Mouse (Mus musculus): ENCODE results near the gene Slc36a2.

Gene Slc36a2

DNA sequence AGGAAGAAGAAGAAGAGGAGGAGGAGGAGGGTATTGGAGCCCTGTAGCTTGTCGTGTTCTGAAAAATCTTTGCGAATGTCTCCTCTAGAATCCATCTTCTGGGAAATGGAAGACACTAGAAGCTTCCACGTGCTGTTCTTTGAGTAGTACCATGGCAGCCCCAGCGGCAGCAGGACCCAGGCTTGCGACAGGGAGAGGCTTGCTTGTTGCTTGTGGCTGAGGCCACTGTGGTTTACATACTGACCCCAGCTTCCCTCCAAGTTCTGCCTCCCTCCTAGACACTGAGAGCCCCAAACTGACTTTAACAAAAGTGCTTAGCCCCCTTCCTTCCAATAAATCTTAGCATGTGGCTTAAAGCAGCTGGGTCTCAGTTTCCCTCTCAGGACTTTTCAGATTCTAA, 631 bp downstream of the Slc36a2 start:
- no peak for DNase-seq (ENCODE audit: low read depth, low spot score)

DNA sequence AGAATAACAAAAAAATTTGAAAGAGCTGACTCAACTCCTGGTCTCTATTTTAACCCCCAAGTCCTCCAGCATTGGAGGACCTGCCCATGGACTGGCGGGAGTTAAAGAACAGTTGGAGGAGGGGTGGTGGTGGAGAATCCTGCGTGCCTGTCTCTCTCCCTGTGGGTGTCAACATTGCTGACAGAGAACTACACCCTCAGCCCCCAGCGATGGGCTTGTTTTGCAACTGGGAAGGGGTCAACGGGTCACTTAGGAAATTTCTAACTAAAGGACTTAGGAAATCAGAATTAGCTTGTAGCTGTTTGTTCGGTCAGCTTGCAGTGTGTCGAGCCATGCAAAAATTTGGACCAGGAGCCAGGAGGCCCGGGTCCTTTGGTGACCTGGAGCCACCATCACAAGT, 1.8 kb downstream of the Slc36a2 start:
- DNase-seq (ENCODE audit: low read depth, low spot score): no peak

DNA sequence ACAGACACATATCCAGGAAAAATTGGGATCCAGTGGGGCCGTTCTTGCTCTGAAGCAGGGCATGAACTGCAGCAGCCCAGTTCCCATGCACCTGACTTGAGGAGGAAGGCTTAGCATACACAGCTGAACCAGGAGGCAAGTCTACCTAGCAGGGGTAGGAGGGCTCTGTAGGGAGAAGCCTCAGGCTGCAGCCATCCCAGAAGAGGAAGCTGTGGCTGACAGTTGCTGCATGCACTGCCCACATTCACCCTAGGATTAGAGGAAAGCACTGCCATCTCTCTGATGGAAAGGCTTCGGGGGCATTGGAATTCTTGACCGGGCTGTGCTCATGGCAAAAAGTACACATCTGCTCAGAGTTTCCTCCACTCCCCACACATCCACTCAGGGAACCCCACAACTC, 5.0 kb downstream of the Slc36a2 start:
- no peak for DNase-seq (ENCODE audit: low read depth, low spot score)

DNA sequence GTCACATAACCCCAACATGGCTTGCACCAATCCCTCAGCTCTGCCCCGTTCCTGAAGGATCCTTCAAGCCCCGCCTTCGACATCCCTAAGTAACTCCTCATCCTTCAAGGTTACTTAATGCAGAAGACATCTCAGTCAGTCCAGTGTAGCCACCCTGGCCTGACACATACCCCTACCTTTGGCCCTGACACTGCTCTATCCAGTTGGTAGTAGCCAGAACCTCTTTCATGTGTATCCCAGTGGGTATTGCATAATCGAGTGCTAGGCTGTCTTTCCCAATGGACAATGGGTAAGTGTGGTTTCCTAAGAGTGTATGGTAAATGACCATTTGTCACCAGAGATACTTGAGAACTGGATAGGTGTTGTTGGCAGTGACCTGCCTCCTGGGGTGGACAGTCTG, 6.0 kb downstream of the Slc36a2 start:
- no peak for DNase-seq (ENCODE audit: low read depth, low spot score)

DNA sequence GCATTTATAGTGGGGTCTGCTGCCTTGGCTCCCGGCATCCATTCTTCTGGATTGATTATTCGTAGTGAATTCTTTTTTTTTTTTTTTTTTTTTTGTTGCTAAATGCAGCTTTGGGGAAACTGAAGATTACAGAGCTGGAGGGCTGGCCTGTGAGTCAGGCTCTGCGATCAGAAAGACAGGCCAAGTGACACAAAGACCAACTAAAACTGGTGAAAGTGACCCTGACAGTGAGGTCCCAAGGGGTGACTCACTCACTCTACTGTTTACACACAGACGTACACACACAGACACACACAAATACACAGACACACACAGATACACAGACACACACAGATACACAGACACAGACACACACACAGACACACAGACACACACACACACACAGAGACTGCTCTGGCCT, 14.4 kb downstream of the Slc36a2 start:
- no peak for DNase-seq (ENCODE audit: low read depth, low spot score)

DNA sequence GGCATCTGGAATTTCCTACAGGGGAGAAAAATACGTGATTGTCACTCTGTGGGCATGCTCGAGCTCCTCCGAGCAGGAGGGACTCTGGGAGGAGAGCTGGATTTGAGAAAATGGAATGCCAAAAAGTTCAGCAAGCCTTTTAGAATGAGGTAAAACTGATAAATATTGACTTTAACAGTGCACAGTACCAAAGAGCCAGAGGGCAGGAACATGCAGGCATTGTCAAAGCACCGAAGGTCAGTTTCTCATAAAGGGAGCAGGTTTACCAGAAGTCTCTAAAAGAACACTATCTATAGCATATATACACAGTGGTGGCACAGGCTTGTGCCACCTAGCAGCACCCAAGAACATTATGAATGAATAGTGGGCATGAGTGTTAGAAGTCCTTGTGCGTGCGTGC, 16.0 kb downstream of the Slc36a2 start:
- DNase-seq (ENCODE audit: low read depth, low spot score): no peak

DNA sequence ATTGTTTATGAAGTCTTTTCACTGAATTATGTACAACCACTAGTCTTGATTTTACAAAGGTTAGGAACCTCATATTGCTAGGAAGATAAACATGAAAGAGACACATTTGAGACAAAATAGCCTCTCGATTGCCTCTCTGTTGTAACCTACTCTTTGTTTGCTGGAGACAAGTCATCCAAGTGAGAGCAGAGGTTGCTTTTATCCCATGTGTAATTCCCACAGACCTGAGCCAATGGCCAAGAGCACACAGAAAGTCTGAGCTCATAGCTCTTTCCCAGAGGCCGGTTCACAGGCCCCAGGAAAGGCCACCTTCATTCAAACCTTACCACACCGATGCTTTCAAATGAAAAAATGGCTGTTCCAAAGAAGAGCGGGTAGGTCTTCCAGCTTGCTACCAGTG, 16.4 kb downstream of the Slc36a2 start:
- no peak for DNase-seq (ENCODE audit: low read depth, low spot score)

DNA sequence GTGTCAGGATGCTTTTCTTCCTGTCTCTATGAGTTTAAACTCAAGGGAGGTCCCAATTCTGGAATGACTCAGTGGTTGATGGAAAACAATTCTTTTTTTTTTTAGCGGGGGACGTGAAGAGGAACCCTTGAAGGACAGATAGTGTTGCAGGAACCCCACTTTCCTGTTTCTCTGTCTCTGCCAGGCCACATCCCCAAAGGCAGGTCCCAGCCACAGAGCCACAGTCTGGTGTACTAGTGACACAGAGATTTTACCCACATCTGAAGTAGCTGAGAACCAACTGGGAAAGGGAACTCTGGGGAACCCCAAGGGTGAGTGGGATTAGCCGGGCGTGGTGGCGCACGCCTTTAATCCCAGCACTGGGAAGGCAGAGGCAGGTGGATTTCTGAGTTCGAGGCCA, 19.1 kb downstream of the Slc36a2 start:
- no peak for DNase-seq (ENCODE audit: low read depth, low spot score)

DNA sequence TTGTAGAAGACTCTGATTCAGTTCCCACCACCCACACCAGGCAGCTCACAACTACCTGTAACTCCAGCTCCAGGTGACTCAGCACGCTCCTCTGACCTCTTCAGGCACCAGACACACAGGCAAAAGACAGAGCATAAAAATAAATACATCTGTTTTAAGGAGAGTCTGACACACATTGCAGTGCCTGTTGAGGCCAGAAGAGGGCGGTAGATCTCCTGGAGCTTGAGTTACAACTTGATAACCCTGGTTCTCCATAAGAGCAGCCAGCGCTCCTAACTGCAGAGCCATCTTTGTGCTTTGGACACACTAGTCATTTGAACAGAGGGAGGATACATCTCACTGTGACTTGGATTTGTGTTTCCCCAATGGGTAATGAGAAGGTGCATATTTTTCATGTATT, 20.2 kb downstream of the Slc36a2 start:
- DNase-seq (ENCODE audit: low read depth, low spot score): peak; percentile 72

DNA sequence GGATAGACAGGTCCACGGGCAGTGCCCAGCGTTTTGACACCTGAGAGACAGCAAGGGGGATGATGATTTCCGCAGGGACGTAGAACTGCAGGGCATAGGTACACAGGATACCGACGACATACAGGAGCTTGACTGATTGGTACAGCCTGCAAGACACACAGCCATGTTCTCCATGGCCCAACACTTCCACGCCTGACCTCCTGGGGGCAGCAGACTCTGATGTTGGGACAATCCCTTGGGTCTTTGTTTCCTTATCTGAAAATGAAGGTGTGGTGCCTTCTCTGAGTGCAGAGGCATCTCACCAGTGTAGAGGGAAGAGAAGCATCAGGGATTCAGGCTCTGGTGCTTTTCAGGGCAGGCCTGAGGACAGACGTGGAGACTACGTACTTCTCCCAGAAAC, 22.2 kb downstream of the Slc36a2 start:
- DNase-seq (ENCODE audit: low read depth, low spot score): peak; percentile 51

DNA sequence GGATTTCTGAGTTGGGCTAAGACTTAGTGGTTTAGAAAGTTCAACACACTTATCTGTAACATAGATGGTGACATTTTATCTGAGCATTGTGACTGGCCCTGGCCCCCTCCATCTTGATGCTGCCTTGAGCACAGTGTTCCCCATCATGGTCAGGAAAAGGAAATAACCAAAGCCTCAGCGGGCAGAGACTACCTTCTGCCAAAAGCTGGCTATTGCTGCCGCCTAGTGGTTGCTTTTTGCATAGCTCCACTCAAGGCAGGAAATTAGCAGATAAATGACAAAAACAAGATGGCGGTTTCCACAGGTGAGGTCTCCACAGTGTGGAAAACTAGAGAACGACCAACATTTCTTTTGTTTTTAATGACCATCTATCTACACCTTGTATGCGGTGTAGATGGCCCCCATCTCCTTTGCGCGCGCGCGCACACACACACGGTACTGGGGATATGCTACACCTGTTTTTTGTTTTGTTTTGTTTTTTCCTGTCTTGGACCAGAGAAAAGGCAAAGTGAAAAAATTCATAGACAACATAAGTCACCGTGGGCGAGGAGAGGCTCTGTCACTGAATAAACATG, 26.0 kb downstream of the Slc36a2 start:
- peak; percentile 86 for DNase-seq (ENCODE audit: low read depth, low spot score)

DNA sequence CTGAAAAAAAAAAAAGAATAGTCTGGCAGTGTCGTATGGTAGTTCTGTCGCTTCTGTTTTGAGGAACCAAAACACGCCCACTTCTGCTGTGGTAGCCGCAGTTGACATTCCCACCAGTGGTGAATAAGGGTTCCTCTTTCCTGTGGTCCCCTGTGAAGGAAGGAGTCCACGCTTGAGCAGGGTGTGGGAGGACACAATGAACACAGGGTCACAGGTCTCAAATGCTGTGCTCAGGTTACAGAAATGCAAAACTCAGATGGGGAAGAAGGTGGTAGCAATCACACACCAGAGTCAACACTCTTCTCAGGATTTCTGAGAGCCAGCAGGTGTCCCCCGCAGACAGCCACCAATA, 29.8 kb downstream of the Slc36a2 start:
- peak; percentile 27 for DNase-seq (ENCODE audit: low read depth, low spot score)

DNA sequence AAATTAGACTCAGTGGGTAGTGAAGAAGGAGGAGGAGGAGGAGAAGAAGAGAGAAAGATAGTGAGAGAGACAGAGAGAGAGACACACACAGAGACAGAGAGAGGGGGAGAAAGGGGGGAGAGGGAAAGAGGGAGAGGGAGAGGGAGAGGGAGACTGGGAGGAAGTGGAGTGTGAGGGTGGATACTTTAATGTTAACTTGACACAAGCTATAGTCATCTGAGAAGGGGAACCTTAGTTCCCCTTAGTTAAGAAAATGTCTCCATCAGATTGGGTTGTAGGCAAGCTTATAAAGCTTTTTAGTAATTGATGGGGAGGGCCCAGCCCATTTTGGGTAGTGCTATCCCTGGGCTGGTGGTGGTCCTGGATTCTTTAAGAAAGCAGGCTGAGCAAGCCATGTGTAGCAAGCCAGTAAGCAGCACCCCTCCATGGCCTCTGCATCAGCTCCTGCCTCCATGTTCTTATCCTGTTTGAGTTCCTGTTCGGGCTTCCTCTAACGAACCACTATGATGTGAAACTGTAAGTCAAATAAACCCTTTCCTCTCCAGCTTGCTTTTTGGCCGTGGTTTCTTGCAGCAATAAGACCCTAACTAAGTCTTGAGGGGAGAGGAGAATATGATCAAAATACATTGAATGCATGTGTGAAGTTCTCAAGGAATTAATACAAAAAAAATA, 30.3 kb downstream of the Slc36a2 start:
- DNase-seq (ENCODE audit: low read depth, low spot score): no peak

DNA sequence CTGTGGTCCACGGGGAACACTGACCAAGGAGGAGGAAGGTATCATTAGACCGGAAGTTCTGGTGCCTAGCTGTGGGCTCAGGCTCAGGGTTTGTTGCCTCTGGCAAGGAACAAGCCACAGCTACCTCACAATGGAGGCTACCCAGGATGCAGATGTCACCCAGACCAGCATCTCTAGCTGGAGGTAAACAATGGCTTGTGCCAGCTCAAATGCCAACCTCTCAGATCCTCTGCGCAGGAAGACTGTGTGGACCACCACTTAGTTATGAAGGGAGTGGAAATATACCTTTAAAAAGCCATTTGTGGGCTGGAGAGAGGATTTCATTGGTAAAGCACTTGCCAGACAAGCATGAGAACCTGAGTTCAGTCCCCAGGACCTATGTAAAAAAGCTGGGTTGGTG, 33.3 kb downstream of the Slc36a2 start, which contains the start of gene Slc36a3:
Gene Slc36a3 (minus strand): TSS at position 101 of the 400 bp plus-strand sequence.
- DNase-seq (ENCODE audit: low read depth, low spot score): no peak

DNA sequence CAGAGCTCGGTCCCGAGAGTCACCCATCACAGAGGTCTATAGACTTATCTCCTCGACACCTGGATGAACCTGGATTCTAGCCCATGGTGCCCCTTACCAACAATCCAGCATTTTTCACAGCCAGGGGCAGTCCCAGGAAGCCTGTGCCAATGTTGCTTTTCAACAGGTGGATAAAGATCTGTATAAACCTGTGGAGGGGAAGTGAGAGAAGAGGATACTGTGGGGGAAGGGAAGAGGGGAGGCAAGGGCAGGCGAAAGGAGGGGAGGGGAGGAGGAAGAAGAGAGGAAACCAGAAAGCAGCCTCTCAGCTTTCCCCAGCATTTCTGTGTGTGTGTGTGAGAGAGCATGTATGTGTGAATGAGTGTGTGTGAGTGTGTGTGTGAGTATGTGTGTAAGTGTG, 36.4 kb downstream of the Slc36a2 start:
- DNase-seq (ENCODE audit: low read depth, low spot score): no peak

DNA sequence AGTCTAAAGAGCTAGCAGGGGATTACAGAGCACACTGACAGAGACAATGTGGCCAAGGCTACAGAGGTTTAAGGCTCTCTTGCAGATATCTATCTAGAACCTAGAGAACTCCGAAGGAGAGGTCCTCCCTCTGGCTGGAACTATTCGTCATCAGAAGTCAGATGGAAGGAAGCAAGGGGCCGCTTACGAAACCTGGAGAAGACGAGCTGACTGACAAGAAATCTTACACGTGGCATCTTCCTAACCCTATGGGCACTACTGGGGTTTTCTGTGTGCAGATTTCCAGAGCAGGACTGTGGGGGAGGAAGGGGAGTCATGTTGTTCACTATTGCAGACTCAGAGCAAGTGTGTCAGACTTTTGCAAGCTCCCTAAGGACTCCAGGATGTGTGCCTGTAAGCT, 37.5 kb downstream of the Slc36a2 start:
- no peak for DNase-seq (ENCODE audit: low read depth, low spot score)

DNA sequence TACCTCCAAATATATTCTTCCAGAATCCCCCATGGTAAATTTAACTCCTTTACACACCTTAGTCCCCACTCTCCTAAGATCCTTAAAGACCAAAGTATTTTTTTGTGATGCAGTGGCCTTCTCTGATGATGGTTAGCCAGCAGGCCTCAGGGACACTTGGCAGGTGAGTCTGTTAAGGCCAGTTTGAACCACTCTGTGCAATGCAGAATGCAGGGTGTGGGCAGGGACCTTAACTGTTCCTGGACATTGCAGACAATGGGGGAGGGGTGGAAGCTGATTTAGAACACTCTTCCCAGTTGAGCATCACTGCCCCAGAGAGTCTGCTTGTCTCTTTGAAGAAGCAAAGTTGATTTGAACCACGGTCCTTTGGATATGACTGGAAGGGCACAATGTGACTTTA, 38.0 kb downstream of the Slc36a2 start:
- no peak for DNase-seq (ENCODE audit: low read depth, low spot score)

DNA sequence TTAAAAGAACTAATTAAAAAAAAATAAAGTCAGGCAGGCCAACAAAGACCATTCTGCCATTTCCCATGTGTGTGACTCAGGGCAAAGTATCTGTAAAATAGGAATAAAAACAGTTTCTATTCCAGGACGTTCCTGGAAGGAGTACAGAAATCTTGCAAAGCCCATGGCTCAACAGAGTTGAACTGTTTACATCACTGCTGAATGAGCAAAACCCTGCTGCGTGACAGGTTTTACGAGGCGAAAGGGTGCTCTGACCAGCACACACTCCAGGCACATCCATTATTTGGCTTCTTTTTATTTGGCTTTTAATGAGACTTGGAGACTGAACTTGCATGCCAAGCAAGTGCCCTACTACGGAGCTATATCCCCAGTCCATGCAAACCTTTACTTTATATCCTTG, 40.9 kb downstream of the Slc36a2 start:
- DNase-seq (ENCODE audit: low read depth, low spot score): no peak

DNA sequence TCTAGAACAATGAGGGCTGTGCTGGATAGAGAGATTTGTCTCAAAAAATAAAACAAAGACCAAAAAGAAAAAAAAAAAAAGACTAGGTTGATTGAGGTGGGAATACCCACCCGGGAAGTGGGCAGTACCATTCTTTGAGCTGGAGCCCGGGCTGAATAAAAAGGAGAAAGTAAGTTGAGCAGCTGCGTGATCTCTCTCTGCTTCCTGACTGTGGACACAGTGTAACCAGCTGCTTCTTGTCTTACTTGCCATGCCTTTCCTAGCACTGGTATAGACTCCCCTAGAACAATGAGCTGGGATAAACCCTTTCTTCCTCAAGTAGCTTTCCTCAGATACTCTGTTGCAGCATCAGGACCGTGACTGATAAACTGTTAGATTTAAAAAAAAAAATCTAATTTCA, 43.4 kb downstream of the Slc36a2 start:
- no peak for DNase-seq (ENCODE audit: low read depth, low spot score)

DNA sequence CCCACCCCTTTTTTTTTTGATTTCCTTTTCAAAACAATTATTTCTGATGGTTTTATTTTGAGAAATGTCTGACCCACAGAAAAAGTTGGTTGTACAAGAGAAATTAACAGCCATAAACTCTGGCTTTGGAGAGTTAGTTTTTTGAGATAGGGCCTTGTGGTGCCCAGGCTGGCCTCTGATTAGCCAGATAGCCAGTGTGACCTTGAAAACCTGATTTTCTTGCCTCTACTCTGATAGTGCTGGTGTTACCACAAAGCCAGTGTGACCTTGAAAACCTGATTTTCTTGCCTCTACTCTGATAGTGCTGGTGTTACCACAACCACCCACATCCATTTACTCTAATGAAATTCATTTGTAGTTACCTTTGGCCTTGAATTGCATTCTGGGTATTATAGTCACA, 47.2 kb downstream of the Slc36a2 start:
- no peak for DNase-seq (ENCODE audit: low read depth, low spot score)

DNA sequence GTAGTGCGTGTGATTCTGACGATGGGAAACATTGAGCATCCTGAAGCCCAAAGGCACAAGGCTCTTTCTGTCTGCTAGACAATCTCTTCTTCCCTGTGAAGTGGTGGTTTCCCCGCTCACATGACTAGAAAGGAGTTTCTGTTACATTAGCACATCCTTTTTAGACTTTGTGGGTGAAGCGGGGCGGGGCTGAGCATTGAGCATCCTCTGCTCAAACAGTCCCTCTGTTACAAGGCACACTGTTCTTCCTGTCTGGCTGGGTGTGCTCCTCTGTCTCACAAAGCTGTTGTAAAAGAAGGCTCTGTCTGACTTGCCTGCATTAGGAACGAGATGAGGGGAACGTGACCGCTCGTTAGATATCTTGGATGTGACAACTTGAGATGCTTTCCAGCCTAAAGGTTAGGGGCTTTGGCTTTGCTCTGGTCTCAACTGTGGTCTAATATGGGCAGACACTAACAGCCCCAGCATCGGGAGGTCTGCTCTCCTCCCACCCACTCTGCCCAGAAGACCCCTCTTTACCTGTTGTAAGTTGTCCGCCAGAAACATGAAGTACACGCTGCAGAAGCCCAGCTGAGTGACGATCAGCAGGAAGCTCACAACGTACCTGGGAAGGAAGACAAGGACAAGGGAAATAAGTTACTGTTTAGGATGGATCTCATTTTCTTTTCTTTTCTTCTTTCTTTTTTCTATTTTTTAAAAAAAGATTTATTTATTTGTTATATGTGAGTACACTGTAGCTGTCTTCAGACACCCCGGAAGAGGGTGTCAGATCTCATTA, 47.9 kb downstream of the Slc36a2 start:
- peak; percentile 37 for DNase-seq (ENCODE audit: low read depth, low spot score)

DNA sequence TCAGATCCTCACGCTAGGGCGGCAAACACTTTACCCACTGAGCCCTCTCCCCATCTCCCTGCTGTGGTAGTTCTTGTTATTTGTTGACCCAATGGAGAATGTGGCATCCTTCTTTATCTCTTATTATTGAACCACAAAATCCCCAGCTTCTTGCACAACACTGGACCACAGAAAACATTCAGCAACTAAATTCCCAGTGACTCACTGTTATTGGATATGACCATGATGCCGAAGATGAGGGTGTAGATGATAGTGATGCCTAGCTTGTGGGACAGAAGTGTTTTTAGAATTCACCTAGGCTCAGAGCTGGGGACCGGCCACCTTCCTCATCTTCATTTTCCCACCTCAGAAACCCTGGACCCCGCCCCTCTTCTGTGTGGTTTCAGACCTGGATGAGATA, 50.0 kb downstream of the Slc36a2 start:
- no peak for DNase-seq (ENCODE audit: low read depth, low spot score)

DNA sequence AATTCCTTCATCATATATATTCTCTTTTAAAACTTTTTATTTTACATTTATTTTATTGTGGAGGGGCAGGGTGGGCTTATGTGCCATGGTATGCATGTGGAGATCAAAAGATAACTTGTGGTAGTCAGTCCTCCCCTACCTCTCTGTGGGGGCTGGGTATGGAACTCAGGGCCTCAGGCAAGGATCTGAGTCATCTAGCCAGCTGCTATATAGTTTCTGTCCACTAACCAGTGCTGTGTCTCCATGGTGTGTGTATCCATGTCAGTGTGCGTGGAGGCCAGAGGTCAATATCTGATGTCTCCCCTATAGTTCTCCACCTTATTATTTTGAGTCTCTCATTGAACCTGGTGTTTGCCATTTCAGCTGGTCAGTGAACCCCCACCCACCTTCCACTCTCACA, 50.5 kb downstream of the Slc36a2 start:
- no peak for DNase-seq (ENCODE audit: low read depth, low spot score)
